Mouse (Mus musculus) heart, postnatal 0 days (tissue): Measurements from ENCODE around the gene Gm44579.

Experiments
- CTCF ChIP-seq: IDR thresholded peaks from 2 replicates; pipeline ENCODE4 v1.5.1; 2016; ENCODE audit warnings: antibody characterized with exemption, control low read depth, low read depth
- EP300 ChIP-seq: IDR thresholded peaks from 2 replicates; pipeline ENCODE4 v1.6.1; 2016; ENCODE audit warnings: antibody characterized with exemption, low read depth

DNA sequence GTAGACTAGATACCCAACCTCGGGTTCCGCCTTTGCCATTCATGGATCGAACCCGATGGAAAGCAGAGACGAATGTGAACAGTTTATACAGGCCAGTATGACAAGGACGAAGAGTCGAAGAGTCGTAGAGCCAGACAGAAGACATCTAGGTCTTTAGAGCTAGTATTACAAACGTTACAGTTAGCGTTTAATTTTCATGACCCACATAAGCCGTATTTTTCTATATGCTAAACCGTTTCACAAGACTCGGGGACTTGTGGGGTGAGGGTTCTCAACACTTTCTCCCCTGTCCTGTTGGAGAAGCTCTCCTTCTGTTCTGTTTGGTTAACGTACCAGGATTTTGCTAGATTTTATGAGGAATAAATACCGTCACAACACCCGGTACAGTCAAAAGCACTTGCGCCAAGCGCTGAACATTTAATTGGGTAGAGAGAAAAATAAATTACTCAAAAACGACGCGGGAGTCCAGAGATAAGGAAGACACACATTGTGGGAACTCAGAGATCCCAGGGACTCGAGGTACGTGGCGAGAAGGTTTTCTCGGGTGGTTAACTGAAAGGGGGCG lies 40.1 kb downstream of the Gm44579 start:
- TF ChIP-seq CTCF (no peak), EP300 (no peak)
